Mouse (Mus musculus) limb, embryonic 12.5 days (tissue): ENCODE data around the gene Fam178b. TPM values are rescaled to one million over a fixed set of nuclear protein-coding genes. Genes with fewer than 3 reads are reported as not detected.

Source experiments
- ATAC-seq: fragments of 200-750 bp; cut with Nextera tagmentation; 2 replicates; pipeline ENCODE4 v1.8.0; 2017; ENCODE audit warnings: low read depth, moderate TSS enrichment; ENCODE audit not compliant: insufficient number of reproducible peaks, insufficient read depth, low FRiP score, low TSS enrichment
- H3K27ac ChIP-seq: fragments of 300-500 bp; sonication (generic); 2 replicates; pipeline ENCODE4 v1.5.1; 2016; ENCODE audit warnings: mild to moderate bottlenecking, moderate library complexity
- H3K27me3 ChIP-seq: fragments of 300-500 bp; sonication (generic); 2 replicates; pipeline ENCODE4 v1.6.1; 2016; ENCODE audit warnings: mild to moderate bottlenecking, moderate library complexity
- H3K36me3 ChIP-seq: fragments of 300-500 bp; sonication (generic); 2 replicates; pipeline ENCODE4 v1.6.1; 2016; ENCODE audit warnings: mild to moderate bottlenecking, moderate library complexity
- H3K4me1 ChIP-seq: fragments of 300-500 bp; sonication (generic); replicated peaks from 2 replicates; pipeline ENCODE4 v1.6.1; 2016
- H3K4me2 ChIP-seq: fragments of 300-500 bp; sonication (generic); 2 replicates; pipeline ENCODE4 v1.6.1; 2016; ENCODE audit warnings: mild to moderate bottlenecking, moderate library complexity
- H3K4me3 ChIP-seq: fragments of 300-500 bp; sonication (generic); replicated peaks from 2 replicates; pipeline ENCODE4 v1.5.1; 2016; ENCODE audit warnings: mild to moderate bottlenecking
- H3K9ac ChIP-seq: fragments of 300-500 bp; sonication (generic); replicated peaks from 2 replicates; pipeline ENCODE4 v1.6.1; 2016; ENCODE audit warnings: mild to moderate bottlenecking, moderate library complexity
- H3K9me3 ChIP-seq: fragments of 300-500 bp; sonication (generic); 2 replicates; pipeline ENCODE4 v1.6.1; 2016; ENCODE audit warnings: mild to moderate bottlenecking, moderate library complexity
- WGBS: fragments of 180-500 bp; shearing (Covaris S2); methylation state at CpG from one replicate; pipeline ENCODE4 v1.1.7; 2016; 5-methylcytosine and 5-hydroxymethylcytosine counted together
- polyA plus RNA-seq: library from polyadenylated mRNA; unstranded; fragments of >200 nt; fragmentation: Nextera tagmentation; extraction: Ambion mirVana; gene quantifications from 2 replicates; pipeline ENCODE4 v1.2.1, GENCODE M21; 2016

Fam178b gene
- polyA plus RNA-seq, 1 experiment from 2014 or later, result 0.26 TPM

DNA sequence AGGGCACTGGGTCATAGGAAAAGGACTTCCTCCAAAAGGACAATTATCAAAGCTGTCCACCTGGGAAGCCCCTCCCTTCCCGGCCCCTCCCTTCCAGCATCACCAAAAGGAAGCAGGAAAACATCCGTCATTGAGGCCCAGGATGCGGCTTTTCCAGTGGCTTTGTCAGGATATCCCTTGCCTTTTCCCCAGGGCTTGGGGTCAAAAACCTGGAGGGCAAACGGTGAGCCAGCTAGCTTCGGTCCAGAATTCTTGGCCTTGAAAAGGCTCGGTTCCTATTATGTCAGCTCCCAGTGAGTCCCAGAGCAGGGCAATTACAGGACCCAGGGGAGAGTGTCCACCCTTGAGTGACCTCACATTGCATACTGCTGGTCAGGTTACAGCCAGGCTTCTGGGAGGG is 122.1 kb downstream of the Fam178b start:
- ATAC-seq, result no peak
- Histone ChIP-seq H3K4me2 (no peak overlapping the region), H3K4me1 (peaks cover 43% of the 10 kb centered on the region), H3K27me3 (no peaks in the 10 kb centered on the region), H3K9me3 (no peaks in the 10 kb centered on the region), H3K4me3 (no peak overlapping the region), H3K36me3 (no peaks in the 10 kb centered on the region), H3K9ac (no peak overlapping the region), H3K27ac (no peak overlapping the region)
- WGBS, result 40% methylated on average over 6 of the region's 6 CpGs

GRCm38 (mm10) chr1:36559888-36560287 is 123.1 kb downstream of the Fam178b start:
- ATAC-seq, result no peak
- Histone ChIP-seq H3K4me3 (no peak overlapping the region), H3K9ac (no peak overlapping the region), H3K27ac (no peak overlapping the region), H3K4me1 (peaks cover 51% of the 10 kb centered on the region), H3K4me2 (no peak overlapping the region), H3K9me3 (no peaks in the 10 kb centered on the region), H3K27me3 (no peaks in the 10 kb centered on the region), H3K36me3 (peaks cover 10% of the 10 kb centered on the region)
- 55% methylated on average over 5 of the region's 5 CpGs for WGBS

- H3K4me1 ChIP-seq, result peaks cover 57% of the 10 kb centered on the region
- 9% methylated on average over 4 of the region's 4 CpGs for WGBS
- H3K27ac ChIP-seq, result peak overlapping the region; percentile 99; the same call in 1 of the 2 replicates
- H3K36me3 ChIP-seq, result peaks cover 16% of the 10 kb centered on the region
- H3K9ac ChIP-seq, result peak overlapping the region; percentile 96; the same call in 1 of the 2 replicates
- no peak for ATAC-seq
- H3K4me2 ChIP-seq, result peak overlapping the region; percentile 100
- H3K9me3 ChIP-seq, result no peaks in the 10 kb centered on the region
- H3K4me3 ChIP-seq, result peak overlapping the region; percentile 90
- no peaks in the 10 kb centered on the region for H3K27me3 ChIP-seq
Observed at GRCm38 (mm10) chr1:36559256-36559655, 123.7 kb downstream of the Fam178b start.

DNA sequence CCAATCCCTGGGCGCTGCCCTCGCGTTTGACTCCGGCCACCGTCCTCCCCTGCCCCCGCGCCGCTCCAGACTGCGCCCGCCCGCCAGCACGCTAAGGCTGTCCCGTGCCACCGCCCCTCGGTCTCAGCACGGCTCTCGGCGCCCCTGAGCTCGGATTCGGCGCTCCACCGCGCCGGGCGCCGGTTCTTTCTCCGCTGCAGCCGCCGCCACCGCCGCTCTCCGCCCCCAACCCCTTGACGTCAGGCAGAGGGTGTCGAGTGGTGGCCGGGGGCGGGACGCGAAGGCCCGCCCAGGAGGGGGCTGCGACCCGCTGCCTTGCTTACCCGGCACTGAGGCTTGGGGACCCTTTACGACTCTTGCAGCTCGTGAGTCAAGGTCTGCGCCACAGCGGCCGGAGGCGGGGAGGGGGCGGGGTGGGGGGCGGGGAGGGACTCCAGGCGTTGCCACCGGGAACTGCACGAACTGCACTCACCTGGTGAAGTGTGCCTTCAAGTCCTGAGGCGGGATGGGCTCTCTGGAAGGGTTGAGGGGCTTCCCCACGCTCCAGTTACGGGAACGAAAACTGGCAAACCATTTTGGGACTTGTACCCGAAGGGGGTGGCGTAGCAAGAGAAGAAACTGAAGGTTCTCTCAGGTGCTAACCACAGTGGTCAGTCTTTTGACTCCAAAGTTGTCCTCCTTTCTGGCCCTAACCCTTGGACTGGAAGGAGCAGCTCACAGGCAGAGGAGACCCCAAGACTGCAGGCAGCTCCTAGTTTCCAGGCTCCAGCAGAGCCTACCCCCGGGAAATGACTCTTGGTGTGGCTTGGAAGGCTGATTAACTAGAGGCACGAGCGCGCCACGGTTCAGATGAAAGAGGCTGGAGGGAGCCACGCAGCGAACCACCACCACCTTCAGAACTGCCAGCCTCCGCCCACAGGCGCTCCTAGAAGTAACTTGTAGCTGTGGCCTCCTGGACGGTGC is 124.7 kb downstream of the Fam178b start, which contains the start of gene Sema4c:
Gene Sema4c, minus strand, starts transcription at position 319 of the 963 bp plus-strand sequence.
- Histone ChIP-seq H3K27ac (peak within 1 kb of the TSS; percentile 99), H3K9ac (peak within 1 kb of the TSS; percentile 96), H3K4me3 (peak within 1 kb of the TSS; percentile 90), H3K9me3 (no peaks in the 10 kb centered on the region), H3K4me1 (peaks cover 51% of the 10 kb centered on the region), H3K36me3 (peaks cover 26% of the 10 kb centered on the region), H3K27me3 (no peaks in the 10 kb centered on the region), H3K4me2 (peak within 1 kb of the TSS; percentile 100)
- under 1% methylated on average over 69 of the region's 69 CpGs for WGBS
- peak; percentile 77 for ATAC-seq

DNA sequence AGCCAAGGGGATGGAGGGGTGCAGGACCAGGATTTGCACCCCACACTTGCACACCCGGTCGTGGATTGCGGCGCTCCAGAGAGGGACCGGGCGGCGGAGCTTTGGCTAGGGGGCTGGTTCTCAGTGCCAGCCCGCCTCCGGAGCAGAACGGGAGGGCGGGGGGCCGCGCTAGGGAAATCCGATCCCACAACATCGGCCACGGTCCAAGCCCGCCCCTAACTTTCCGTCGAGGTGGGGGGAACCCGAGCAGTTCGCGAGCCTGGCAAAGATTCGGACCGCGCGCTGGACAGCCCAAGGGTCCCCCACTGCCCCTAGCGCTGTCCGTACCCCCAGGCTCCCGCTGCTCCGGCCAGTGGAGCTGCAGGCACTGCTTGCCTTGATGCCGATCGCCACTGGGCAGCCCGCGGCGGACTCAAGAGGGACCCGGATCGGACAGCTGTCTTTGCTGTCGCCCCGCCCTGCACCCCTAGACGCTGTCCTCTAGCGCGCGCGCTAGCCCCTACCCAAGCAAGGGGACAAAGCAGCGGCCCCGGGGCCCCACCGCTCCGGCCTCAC is 125.4 kb downstream of the Fam178b start:
- Histone ChIP-seq H3K4me1 (peaks cover 46% of the 10 kb centered on the region), H3K9me3 (no peaks in the 10 kb centered on the region), H3K27me3 (no peaks in the 10 kb centered on the region), H3K9ac (peak overlapping the region; percentile 96), H3K4me3 (peak overlapping the region; percentile 90), H3K27ac (peak overlapping the region; percentile 99), H3K36me3 (peaks cover 34% of the 10 kb centered on the region), H3K4me2 (peak overlapping the region; percentile 100)
- under 1% methylated on average over 48 of the region's 48 CpGs for WGBS
- ATAC-seq, result peak; percentile 71

DNA sequence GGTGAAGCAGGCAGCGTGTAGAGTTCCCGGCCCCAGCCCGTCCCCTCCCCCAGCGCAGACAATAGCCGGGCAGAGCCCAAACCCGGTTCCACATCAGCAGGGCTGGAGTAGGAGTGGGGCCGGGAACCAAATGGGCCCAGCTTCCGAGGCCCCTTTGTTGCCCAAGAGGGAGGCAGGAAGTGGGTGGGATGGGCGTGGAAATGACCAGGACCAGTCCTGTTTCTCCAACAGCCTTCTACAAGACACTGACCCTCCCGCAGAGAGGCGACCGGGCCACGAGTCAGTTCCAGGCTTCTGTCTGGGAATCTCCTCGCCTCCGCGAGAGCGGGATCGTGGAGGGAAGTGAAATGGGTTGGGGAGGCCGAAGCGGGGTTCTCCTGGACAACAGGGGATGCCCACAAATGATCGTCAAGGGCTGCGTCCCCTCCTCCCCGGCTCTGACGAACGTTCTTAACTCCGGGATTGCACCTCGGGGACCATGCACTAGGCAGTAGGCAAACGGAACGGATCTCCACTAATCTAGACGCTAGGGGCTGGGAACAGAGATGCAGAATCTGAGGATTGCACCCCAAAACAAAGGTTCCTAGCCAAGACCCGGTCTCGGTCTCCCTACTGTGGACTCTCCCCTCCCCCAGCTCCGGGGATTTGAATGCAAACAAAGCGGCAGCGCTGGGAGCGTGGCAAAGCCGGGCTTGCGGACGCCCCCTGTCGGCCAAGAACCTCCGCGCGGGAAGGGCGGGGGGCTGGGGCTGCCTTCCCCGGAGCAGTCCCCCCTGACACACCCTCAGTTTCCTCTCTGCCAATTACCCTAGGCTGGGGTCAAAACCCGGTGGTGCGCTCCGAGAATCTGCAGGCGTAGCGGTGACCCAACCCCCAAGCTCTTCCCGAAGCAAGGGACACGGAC is 126.2 kb downstream of the Fam178b start:
- under 1% methylated on average over 52 of the region's 52 CpGs for WGBS
- ATAC-seq, result peak; percentile 62
- H3K4me1 ChIP-seq, result peaks cover 46% of the 10 kb centered on the region

DNA sequence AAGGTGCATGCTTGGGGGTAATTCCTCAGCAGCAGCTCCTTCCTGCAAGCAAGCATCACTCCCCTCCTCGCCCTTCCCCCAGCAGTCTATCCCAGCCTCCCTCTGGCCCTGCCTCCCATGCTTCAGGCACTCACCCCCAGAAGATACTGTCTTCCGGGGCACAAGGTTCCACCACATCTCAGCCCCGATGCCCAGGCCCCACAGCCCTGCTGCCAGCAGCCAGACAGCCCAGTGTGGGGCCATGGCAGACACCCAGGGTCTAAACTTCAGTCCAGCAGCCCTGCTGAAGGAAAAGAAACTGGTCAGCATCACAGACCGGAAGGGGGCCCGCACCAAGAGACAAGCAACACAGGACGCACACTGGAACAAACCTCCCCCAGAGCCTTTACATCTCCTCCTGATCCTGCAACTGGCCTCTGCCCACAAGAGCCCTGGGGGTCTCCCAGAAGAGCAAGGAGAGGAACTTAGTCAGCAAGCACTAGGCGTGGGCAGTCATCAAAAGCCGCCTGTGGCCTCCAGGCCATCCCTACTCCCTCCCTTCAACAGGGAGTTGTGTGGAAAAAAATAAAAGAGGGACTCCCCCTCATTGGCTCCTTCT is 127.1 kb downstream of the Fam178b start:
- Histone ChIP-seq H3K36me3 (peaks cover 50% of the 10 kb centered on the region), H3K27ac (peak overlapping the region; percentile 99), H3K4me2 (peak overlapping the region; percentile 100), H3K27me3 (no peaks in the 10 kb centered on the region), H3K9ac (peak overlapping the region; percentile 96), H3K9me3 (no peaks in the 10 kb centered on the region), H3K4me3 (peak overlapping the region; percentile 90), H3K4me1 (peaks cover 40% of the 10 kb centered on the region)
- 2% methylated on average over 8 of the region's 8 CpGs for WGBS
- ATAC-seq, result no peak

More for the DNA sequence above, 126.2 kb downstream of the Fam178b start:
- H3K4me2 ChIP-seq, result peak overlapping the region; percentile 100
- H3K9ac ChIP-seq, result peak overlapping the region; percentile 96
- no peaks in the 10 kb centered on the region for H3K27me3 ChIP-seq
- H3K4me3 ChIP-seq, result peak overlapping the region; percentile 90
- no peaks in the 10 kb centered on the region for H3K9me3 ChIP-seq
- H3K27ac ChIP-seq, result peak overlapping the region; percentile 99
- H3K36me3 ChIP-seq, result peaks cover 41% of the 10 kb centered on the region

DNA sequence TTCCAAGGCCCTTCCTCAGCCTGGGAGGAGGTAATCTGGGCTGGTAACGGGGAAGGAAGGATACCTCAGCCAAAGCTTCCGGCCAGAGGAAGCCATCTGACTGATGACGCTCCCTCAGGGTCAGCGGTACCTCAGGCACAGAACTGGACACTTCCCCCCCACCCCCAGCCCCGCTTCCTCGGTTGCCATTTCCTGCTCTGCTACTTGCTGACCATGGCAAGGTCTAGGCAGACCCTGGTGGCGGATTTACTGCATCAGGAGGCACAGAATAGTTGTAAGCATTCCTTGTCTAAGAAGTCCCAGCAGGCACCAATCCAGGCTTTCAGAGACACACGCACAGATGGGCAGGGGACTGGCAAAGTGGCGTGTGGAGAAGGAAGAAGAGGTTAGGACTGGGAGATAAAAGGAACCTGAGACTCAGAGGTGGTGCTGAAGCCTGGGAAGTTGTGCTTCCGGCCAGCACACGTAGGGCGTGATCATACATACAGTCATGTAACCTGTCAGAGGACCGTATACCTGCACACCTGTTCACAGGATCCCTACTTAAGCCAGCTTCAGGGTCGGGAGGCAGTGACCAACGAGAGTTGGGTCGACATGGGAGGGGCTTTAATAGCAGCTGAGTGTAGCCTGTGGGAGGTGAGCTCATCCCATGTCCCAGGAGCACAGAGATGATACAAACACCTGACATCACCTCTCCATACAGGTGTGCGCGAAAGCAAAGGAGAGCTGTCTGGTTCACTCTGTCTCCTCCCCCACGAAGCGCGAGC is 128.2 kb downstream of the Fam178b start:
- H3K36me3 ChIP-seq, result peaks cover 61% of the 10 kb centered on the region
- peaks cover 43% of the 10 kb centered on the region for H3K4me1 ChIP-seq
- 68% methylated on average over 21 of the region's 21 CpGs for WGBS

DNA sequence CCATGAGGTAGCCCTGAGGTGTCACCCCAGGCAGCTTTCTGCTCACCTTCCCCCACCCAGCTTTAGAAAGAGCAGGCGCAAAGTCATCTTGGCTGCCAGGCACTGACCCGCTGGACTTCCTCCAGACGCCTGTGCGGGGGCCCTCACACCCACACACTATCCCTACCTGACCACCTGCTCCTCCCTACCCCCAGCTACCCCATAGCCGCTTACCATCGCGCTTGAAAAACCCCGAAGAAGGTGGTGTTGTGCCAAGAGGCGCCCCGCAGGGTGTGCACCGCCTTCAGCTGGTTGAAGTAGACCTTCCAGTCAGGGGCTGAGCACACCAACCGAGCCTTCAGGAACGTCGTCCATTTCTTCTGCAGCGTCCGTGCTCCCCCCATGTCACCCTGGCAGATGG is 130.5 kb downstream of the Fam178b start:
- no peak overlapping the region for H3K4me3 ChIP-seq
- H3K9me3 ChIP-seq, result no peaks in the 10 kb centered on the region
- WGBS, result 92% methylated on average over 16 of the region's 16 CpGs
- no peak for ATAC-seq
- no peak overlapping the region for H3K4me2 ChIP-seq
- H3K9ac ChIP-seq, result no peak overlapping the region
- peaks cover 51% of the 10 kb centered on the region for H3K4me1 ChIP-seq
- peaks cover 77% of the 10 kb centered on the region for H3K36me3 ChIP-seq
- H3K27me3 ChIP-seq, result no peaks in the 10 kb centered on the region
- H3K27ac ChIP-seq, result no peak overlapping the region

More for the DNA sequence above, 128.2 kb downstream of the Fam178b start:
- Histone ChIP-seq H3K9ac (peak overlapping the region; percentile 96), H3K4me3 (peak overlapping the region; percentile 90), H3K27ac (peak overlapping the region; percentile 99), H3K9me3 (no peaks in the 10 kb centered on the region), H3K27me3 (no peaks in the 10 kb centered on the region), H3K4me2 (peak overlapping the region; percentile 100)
- ATAC-seq, result no peak

GRCm38 (mm10) chr1:36551904-36552303 is 131.1 kb downstream of the Fam178b start:
- no peak for ATAC-seq
- H3K4me1 ChIP-seq, result peaks cover 54% of the 10 kb centered on the region
- no peak overlapping the region for H3K9ac ChIP-seq
- WGBS, result 89% methylated on average over 17 of the region's 17 CpGs
- H3K27ac ChIP-seq, result no peak overlapping the region
- no peaks in the 10 kb centered on the region for H3K9me3 ChIP-seq
- no peaks in the 10 kb centered on the region for H3K27me3 ChIP-seq
- H3K4me2 ChIP-seq, result no peak overlapping the region
- no peak overlapping the region for H3K4me3 ChIP-seq
- H3K36me3 ChIP-seq, result peaks cover 77% of the 10 kb centered on the region
